Mouse (Mus musculus) c-Kit-positive CD71-negative TER-119-negative erythroid progenitor cells, embryonic 14.5 days (primary cell): ENCODE results near the gene Lurap1.

ENCODE experiments used
- DNase-seq: peaks from one replicate; pipeline ENCODE4 v3.0.0-alpha.2; 2013; ENCODE audit warnings: low read depth

The Lurap1 gene

GRCm38 (mm10) chr4:116151238-116151637 is at the start of gene Lurap1:
Gene Lurap1, minus strand, starts transcription at chr4:116151338.
- no peak for DNase-seq

DNA sequence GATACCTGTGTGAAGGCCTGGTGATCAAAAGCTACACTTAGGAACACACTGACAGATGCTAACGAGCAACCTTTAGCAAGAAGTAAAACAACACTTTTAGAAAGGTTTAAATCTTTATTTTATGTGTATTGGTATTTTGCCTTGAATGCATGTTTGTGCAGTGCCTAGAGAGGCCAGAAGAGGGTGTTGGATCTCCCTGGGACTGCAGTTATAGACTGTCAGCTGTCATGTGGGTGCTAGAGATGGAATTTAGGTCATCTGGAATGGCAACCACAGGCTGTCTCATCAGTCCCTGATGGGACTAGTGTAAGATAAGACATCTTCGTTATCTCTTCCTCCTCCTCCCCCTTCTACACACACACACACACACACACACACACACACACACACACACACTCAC is 47.3 kb upstream of the Lurap1 start:
- no peak for DNase-seq

- no peak for DNase-seq
Observed at GRCm38 (mm10) chr4:116193583-116194383, 42.6 kb upstream of the Lurap1 start.

DNA sequence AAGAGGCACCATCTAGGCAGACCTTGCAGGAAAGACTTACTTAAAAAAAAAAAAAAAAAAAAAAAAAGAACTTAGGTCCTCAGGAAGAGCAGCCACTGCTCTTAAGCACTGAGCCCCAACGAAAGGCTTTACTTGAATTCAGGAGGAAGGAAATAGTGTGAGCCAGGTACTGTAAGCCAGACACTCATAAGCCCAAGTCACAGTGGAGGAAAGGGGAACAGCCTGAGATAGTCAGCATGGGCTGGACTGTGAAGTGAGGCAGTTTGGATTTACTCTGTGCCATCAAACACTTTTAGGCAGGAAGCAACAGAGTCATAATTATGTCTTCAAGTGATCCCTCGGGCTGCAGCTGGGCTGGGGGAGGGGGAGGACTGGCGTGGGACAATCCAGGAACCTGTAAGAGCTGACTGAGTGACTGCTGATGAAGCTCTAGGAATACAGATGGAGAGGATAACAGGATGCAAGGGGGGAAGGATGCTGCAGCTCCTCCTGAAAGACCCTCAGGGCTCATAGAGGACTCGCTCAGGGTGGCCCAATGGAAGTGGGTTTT is 41.2 kb upstream of the Lurap1 start:
- no peak for DNase-seq

- no peak for DNase-seq
Observed at GRCm38 (mm10) chr4:116185083-116185482, 33.9 kb upstream of the Lurap1 start.

DNA sequence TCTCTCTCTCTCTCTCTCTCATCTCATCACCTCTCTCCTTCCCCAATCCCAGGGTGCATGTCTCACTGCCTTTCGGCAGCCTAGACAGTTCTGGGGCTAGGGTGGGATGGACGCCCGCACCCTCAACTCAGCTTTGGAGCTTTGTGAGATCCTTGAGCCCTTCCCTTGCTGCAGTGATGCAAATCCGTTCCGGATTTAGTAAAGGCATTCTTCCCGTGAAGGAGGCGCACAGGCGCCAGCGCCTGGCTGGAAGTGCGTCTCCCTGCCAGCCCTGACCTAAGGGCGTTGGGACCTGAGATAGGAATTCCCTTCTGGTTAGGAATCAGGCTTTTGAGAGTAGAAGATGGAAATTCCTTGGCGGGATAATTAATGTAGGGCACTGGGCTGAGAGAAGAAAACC is 31.6 kb upstream of the Lurap1 start:
- DNase-seq = no peak

DNA sequence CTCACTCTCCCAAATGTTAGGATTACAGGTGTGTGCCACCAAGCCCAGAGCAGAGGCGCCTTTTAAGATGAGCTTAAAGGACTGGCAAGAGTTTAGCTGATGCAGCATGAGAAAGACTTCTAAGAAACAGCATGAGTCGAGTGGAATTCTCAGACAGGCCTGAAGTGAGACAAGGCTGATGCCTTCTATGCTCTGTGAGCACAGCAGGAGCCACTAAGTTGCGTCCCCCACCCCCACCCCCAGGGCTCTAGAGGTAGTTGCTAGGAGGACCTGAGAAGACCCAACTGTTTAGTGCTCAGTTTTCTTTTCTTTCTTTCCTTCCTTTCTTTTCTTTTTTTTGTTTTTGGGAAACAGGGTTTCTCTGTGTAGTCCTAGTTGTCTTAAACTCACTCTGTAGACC is 30.9 kb upstream of the Lurap1 start:
- DNase-seq = no peak

GRCm38 (mm10) chr4:116177140-116177539 is 26.0 kb upstream of the Lurap1 start:
- DNase-seq = no peak

GRCm38 (mm10) chr4:116176543-116176988 is 25.4 kb upstream of the Lurap1 start:
- no peak for DNase-seq

DNA sequence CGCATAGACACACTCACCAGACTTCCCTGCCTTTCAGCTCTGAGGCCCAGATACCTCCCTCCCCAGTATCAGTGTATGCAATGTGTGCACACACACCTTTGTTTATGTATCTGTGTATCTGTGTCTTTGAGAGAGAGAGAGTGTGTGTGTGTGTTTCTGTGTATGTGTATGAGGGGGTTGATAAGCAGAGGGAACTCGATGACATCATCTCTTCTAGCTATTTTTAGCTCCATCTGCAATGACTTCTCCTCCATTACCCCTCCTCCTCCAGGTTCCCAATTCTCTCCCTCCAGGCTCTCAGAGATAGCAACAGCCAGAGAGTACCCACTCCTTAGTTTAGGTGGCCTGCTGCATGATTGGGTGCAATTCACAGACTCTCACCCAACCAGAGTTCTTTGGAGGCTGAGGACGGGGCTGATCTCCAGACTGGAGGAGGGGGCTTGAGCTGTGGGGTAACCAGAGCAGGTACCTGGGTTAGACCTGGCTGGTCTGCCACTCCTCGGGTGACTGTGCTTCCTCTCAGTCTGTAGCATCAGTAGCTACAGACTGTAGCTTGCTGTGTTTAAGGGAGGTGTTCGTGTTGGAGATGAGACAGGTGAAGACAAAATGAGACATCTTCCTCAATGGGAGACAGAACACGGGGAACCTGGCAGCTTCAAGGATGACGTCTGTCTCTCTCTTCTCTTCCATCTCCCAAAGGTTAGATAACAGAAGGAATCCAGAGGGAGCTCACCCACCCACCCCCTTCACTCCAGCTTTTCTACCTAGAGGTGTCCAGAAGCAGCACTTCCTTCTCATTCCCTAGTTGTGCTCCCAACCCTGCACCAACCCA is 24.8 kb upstream of the Lurap1 start:
- no peak for DNase-seq

- no peak for DNase-seq
Observed at GRCm38 (mm10) chr4:116175136-116175535, 24.0 kb upstream of the Lurap1 start.

- no peak for DNase-seq
Observed at GRCm38 (mm10) chr4:116174466-116175116, 23.5 kb upstream of the Lurap1 start.

- DNase-seq = no peak
Observed at GRCm38 (mm10) chr4:116173752-116174151, 22.6 kb upstream of the Lurap1 start.

DNA sequence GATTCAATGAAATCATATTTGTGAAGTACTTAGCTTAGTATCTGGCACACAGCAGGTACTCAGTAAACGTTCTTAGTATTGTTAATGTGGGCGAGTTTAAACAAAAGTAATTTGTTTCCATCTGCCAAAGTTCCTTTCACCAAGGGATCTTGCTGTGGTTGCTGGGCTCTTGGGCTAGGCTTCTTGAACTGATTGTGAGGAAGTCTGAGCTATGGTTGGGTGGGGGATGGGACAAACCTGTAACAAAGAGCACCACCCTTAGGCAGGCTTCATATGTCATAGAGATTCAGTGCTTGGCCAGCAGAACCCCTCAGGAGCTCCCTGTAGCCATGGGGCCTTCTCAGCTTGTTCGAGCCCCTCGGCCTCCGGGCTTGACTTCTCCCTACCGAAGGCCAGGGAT is 21.9 kb upstream of the Lurap1 start, which contains the start of the genes 1700042G07Rik and Gm49337:
1700042G07Rik (plus strand) TSS at position 301 of the 400 bp plus-strand sequence.
Gm49337 (plus strand) TSS at position 313 of the 400 bp plus-strand sequence.
- DNase-seq = no peak

- DNase-seq = no peak
Observed at GRCm38 (mm10) chr4:116169353-116169672, 18.2 kb upstream of the Lurap1 start.

DNA sequence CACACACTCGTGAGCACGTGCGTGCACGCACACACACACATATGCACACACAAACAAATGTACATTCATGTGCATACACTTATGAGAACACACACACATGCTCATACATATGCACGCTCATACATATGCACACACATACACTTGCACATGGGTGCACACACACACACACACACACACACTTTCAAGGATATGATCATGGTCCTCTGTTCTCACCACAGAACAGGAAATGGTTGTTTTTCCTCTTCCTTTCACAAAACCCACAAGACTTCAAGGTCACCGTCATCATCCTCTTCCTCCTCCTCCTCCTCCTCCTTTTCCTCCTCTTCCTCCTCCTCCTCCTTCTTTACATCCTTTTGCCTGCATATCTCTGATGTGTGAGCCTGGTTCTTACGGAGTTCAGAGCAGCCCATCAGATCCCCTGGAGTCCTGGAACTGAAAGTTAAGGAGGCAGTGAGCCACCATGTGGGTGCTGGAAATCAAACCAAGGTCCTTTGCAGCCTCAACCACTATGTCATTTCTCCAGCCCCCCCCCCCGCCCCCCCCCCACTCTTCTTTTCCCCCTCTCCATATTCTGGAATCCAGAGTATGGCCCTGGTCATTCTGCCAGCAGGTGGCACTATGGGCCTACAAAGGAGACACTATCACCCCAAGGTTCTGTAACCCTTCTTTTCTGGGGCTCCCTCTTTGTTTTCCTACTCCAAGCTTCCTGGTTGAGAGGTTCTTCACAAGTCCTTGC is 17.6 kb upstream of the Lurap1 start:
- DNase-seq = no peak

- DNase-seq = no peak
Observed at GRCm38 (mm10) chr4:116167404-116167803, 16.3 kb upstream of the Lurap1 start, which contains the start of gene Tspan1. Gene Tspan1, minus strand, starts transcription at chr4:116167601.

DNA sequence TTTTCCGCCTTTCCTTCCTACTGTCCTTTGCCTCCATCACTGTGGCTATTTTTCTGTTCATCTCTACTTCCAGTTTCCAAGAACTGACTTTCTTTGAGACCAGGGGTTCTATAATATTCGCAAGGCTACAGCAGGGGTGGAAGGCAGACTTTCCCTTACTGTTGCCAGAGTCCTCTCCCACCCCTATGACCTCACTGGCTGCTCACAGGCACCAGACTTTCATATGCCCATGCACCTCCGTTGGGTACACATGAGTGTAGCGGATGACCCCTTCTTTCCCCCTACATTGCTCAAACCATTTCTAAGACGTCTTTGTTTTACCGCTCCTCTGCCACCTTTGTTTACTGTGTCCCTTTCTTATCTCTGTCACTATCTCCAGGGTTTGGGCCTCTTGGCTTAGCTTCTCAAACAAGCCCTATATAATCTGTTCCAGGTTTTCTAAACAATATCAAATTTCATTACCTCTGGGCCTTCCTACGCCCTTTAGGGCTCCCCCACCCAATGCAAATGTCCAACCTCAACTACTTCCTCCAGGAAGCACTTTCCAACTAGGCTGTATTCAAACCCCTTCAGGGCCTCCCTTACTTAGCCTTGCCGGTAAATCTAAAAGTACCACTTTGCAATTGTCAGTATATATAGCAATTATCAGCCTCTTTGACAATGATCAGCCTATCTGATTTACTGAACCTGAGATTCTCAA is 14.7 kb upstream of the Lurap1 start:
- DNase-seq = no peak

- DNase-seq = no peak
Observed at GRCm38 (mm10) chr4:116164759-116165554, 13.8 kb upstream of the Lurap1 start.

DNA sequence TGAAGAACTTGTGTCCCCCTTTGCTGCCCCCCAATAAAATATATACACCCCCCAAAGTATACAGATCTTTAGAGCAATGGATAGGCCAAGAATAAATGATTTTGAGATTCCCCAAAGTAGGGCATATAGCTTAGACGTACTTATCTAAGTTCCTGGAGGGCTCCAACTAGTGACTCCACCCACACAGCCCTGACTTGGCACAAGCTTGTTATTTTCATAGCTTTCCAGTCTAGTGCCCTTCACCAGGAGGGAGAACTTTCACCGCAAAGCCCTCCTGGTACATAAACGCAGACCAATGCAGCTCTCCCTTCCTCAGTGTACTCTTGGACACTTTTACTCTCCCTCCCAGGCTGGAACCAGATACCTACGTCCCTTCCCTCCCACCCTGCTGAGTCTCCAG is 11.0 kb upstream of the Lurap1 start:
- DNase-seq = no peak
